Mouse (Mus musculus): ENCODE results near the gene Klhdc2. TPM values are rescaled to one million over a fixed set of nuclear protein-coding genes. Genes with fewer than 3 reads are reported as not detected.

Klhdc2 gene
- polyA plus RNA-seq, 1 experiment from 2014 or later, result 267 TPM

- H3K4me1 ChIP-seq (replicated peaks; ENCODE audit: control insufficient read depth, insufficient read depth, low read length), result no peaks in the 10 kb centered on the region
- DNase-seq (ENCODE audit: low spot score) (no peak), ATAC-seq (ENCODE audit: low FRiP score) (no peak)
- H3K27me3 ChIP-seq (ENCODE audit: control insufficient read depth, insufficient read depth, low read length), result no peaks in the 10 kb centered on the region
- H3K4me3 ChIP-seq (ENCODE audit: low read depth, low read length), result no peak overlapping the region
- H3K4me2 ChIP-seq (replicated peaks; ENCODE audit: low read depth, low read length), result no peak overlapping the region
- 88% methylated on average over 4 of the region's 4 CpGs for WGBS
- no peak overlapping the region for H3K9ac ChIP-seq (ENCODE audit: low read depth, low read length)
- H3K27ac ChIP-seq (ENCODE audit: low read depth, low read length), result no peak overlapping the region
- H3K36me3 ChIP-seq (ENCODE audit: control insufficient read depth, insufficient read depth, low read length), result peaks cover 32% of the 10 kb centered on the region
- H3K9me3 ChIP-seq (ENCODE audit: control insufficient read depth, low read length), result no peaks in the 10 kb centered on the region
Observed at GRCm38 (mm10) chr12:69309659-69310058, 13.2 kb downstream of the Klhdc2 start.

- Histone ChIP-seq H3K27ac (ENCODE audit: low read depth, low read length) (no peak overlapping the region), H3K9me3 (ENCODE audit: control insufficient read depth, low read length) (no peaks in the 10 kb centered on the region), H3K4me2 (replicated peaks; ENCODE audit: low read depth, low read length) (no peak overlapping the region), H3K9ac (ENCODE audit: low read depth, low read length) (no peak overlapping the region), H3K4me3 (ENCODE audit: low read depth, low read length) (no peak overlapping the region), H3K27me3 (ENCODE audit: control insufficient read depth, insufficient read depth, low read length) (no peaks in the 10 kb centered on the region), H3K36me3 (ENCODE audit: control insufficient read depth, insufficient read depth, low read length) (peaks cover 8% of the 10 kb centered on the region; the same call in 1 of the 2 replicates), H3K4me1 (replicated peaks; ENCODE audit: control insufficient read depth, insufficient read depth, low read length) (no peaks in the 10 kb centered on the region)
- ATAC-seq (ENCODE audit: low FRiP score), result no peak
- no peak for DNase-seq (ENCODE audit: low spot score)
Observed at GRCm38 (mm10) chr12:69318431-69318830, 21.9 kb downstream of the Klhdc2 start.

- Histone ChIP-seq H3K27me3 (ENCODE audit: control insufficient read depth, insufficient read depth, low read length) (no peaks in the 10 kb centered on the region), H3K4me1 (replicated peaks; ENCODE audit: control insufficient read depth, insufficient read depth, low read length) (no peaks in the 10 kb centered on the region), H3K9me3 (ENCODE audit: control insufficient read depth, low read length) (no peaks in the 10 kb centered on the region), H3K4me2 (replicated peaks; ENCODE audit: low read depth, low read length) (no peak overlapping the region), H3K36me3 (ENCODE audit: control insufficient read depth, insufficient read depth, low read length) (no peaks in the 10 kb centered on the region), H3K4me3 (ENCODE audit: low read depth, low read length) (no peak overlapping the region), H3K27ac (ENCODE audit: low read depth, low read length) (no peak overlapping the region), H3K9ac (ENCODE audit: low read depth, low read length) (no peak overlapping the region)
- 96% methylated on average over 3 of the region's 3 CpGs for WGBS
- DNase-seq (ENCODE audit: low spot score) (no peak), ATAC-seq (ENCODE audit: low FRiP score) (no peak)
Observed at GRCm38 (mm10) chr12:69331187-69331586, 34.7 kb downstream of the Klhdc2 start.

GRCm38 (mm10) chr12:69332147-69332546 lies 35.7 kb downstream of the Klhdc2 start:
- Histone ChIP-seq H3K4me3 (ENCODE audit: low read depth, low read length) (no peak overlapping the region), H3K4me2 (replicated peaks; ENCODE audit: low read depth, low read length) (no peak overlapping the region), H3K27me3 (ENCODE audit: control insufficient read depth, insufficient read depth, low read length) (no peaks in the 10 kb centered on the region), H3K9ac (ENCODE audit: low read depth, low read length) (no peak overlapping the region), H3K9me3 (ENCODE audit: control insufficient read depth, low read length) (no peaks in the 10 kb centered on the region), H3K27ac (ENCODE audit: low read depth, low read length) (no peak overlapping the region), H3K4me1 (replicated peaks; ENCODE audit: control insufficient read depth, insufficient read depth, low read length) (no peaks in the 10 kb centered on the region), H3K36me3 (ENCODE audit: control insufficient read depth, insufficient read depth, low read length) (0 out of 2 replicates have a peak, but pooled peaks cover 4% of the 10 kb centered on the region)
- ATAC-seq (ENCODE audit: low FRiP score) (no peak), DNase-seq (ENCODE audit: low spot score) (no peak)
- 87% methylated on average over 1 of the region's 1 CpGs for WGBS

DNA sequence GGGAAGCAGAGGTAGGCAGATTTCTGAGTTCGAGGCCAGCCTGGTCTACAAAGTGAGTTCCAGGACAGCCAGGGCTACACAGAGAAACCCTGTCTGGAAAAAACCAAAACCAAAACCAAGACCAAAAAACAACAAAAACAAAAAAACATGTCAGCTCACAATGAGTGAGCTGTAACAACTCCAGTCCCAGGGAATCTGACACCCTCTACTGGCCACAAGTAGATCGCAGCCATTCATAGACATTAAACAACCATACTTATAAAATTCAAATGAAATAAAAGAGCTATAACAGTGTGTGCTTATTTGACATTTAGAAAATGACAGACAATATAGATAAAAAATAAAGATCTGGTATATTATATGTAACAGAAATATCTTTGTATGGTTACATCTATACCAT lies 37.1 kb downstream of the Klhdc2 start:
- 0 out of 2 replicates have a peak, but pooled peaks cover 4% of the 10 kb centered on the region for H3K36me3 ChIP-seq (ENCODE audit: control insufficient read depth, insufficient read depth, low read length)
- no peaks in the 10 kb centered on the region for H3K4me1 ChIP-seq (replicated peaks; ENCODE audit: control insufficient read depth, insufficient read depth, low read length)
- H3K27me3 ChIP-seq (ENCODE audit: control insufficient read depth, insufficient read depth, low read length), result no peaks in the 10 kb centered on the region
- peak; percentile 43 for DNase-seq (ENCODE audit: low spot score)
- H3K27ac ChIP-seq (ENCODE audit: low read depth, low read length), result no peak overlapping the region
- 90% methylated on average over 2 of the region's 2 CpGs for WGBS
- H3K4me3 ChIP-seq (ENCODE audit: low read depth, low read length), result no peak overlapping the region
- H3K4me2 ChIP-seq (replicated peaks; ENCODE audit: low read depth, low read length), result no peak overlapping the region
- no peaks in the 10 kb centered on the region for H3K9me3 ChIP-seq (ENCODE audit: control insufficient read depth, low read length)
- no peak for ATAC-seq (ENCODE audit: low FRiP score)
- H3K9ac ChIP-seq (ENCODE audit: low read depth, low read length), result no peak overlapping the region

DNA sequence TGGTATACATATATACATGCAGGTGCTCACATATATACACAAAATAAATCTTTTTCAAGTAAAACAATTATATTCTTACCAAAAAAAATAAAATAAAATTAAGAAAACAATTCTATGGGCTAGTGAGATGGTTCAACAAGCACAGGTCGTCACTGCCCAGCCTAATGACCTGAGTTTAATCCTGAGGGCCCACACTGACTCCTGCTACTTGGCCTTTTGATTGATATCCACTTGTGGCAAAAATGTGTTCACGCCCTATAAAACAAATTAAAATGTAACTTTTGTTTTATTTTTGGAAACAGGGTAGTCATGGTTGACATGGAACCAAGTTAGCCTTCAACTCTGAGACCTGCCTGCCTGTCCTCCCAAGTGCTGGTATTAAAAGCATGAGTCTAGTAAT lies 53.4 kb downstream of the Klhdc2 start:
- H3K27me3 ChIP-seq (ENCODE audit: control insufficient read depth, insufficient read depth, low read length), result no peaks in the 10 kb centered on the region
- peaks cover 11% of the 10 kb centered on the region for H3K36me3 ChIP-seq (ENCODE audit: control insufficient read depth, insufficient read depth, low read length)
- no peak overlapping the region for H3K9ac ChIP-seq (ENCODE audit: low read depth, low read length)
- H3K9me3 ChIP-seq (ENCODE audit: control insufficient read depth, low read length), result no peaks in the 10 kb centered on the region
- DNase-seq (ENCODE audit: low spot score) (no peak), ATAC-seq (ENCODE audit: low FRiP score) (no peak)
- 91% methylated on average over 2 of the region's 2 CpGs for WGBS
- H3K4me1 ChIP-seq (replicated peaks; ENCODE audit: control insufficient read depth, insufficient read depth, low read length), result no peaks in the 10 kb centered on the region
- H3K4me3 ChIP-seq (ENCODE audit: low read depth, low read length), result no peak overlapping the region
- H3K27ac ChIP-seq (ENCODE audit: low read depth, low read length), result no peak overlapping the region
- H3K4me2 ChIP-seq (replicated peaks; ENCODE audit: low read depth, low read length), result no peak overlapping the region

GRCm38 (mm10) chr12:69351685-69352084 lies 55.2 kb downstream of the Klhdc2 start:
- H3K27me3 ChIP-seq (ENCODE audit: control insufficient read depth, insufficient read depth, low read length), result no peaks in the 10 kb centered on the region
- H3K4me2 ChIP-seq (replicated peaks; ENCODE audit: low read depth, low read length), result no peak overlapping the region
- peaks cover 8% of the 10 kb centered on the region for H3K36me3 ChIP-seq (ENCODE audit: control insufficient read depth, insufficient read depth, low read length)
- no peaks in the 10 kb centered on the region for H3K9me3 ChIP-seq (ENCODE audit: control insufficient read depth, low read length)
- H3K27ac ChIP-seq (ENCODE audit: low read depth, low read length), result no peak overlapping the region
- no peak overlapping the region for H3K4me3 ChIP-seq (ENCODE audit: low read depth, low read length)
- DNase-seq (ENCODE audit: low spot score) (no peak), ATAC-seq (ENCODE audit: low FRiP score) (no peak)
- no peaks in the 10 kb centered on the region for H3K4me1 ChIP-seq (replicated peaks; ENCODE audit: control insufficient read depth, insufficient read depth, low read length)
- H3K9ac ChIP-seq (ENCODE audit: low read depth, low read length), result no peak overlapping the region
- 97% methylated on average over 1 of the region's 1 CpGs for WGBS

DNA sequence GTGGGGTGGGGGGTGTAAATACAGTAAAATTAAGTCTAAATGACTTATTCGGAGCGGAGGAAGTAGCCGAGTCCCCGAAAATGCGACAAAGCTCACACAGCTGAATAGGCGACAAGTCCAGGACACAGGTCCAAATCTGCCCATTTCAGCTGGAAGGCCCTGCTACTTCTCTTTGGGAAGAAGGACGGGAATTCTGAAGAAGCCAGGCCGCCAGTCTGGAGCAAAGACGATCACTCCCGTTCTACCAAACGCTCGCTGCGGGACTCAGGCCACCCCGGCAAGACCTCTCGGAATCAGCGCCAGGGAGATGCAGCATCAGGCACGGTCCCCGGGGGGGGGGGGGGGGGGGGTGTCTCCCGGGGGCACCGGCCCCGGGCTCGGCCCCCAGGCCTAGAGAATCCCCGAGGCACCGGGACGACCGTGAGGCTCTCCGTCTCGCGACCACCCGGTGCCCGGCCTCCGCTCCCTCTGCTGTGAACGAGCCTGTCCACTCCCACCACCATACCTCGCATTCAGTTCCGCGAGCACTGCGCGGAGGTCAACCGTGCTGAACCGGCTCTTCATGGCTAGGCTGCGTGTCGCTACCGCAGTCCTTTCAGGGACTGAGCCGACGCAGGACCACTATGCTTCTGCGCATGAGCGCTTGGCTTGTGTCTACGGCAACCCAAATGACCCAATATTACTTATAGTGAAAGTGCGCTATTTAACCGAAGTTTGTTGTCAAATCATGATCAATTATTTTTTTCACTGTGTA lies 60.2 kb downstream of the Klhdc2 start, which contains the start of gene Nemf:
Nemf (minus strand) TSS at position 620 of the 754 bp plus-strand sequence.
- peak within 1 kb of the TSS; percentile 94 for H3K4me3 ChIP-seq (ENCODE audit: low read depth, low read length)
- no peaks in the 10 kb centered on the region for H3K27me3 ChIP-seq (ENCODE audit: control insufficient read depth, insufficient read depth, low read length)
- peak within 1 kb of the TSS; percentile 81 for H3K9ac ChIP-seq (ENCODE audit: low read depth, low read length)
- H3K9me3 ChIP-seq (ENCODE audit: control insufficient read depth, low read length), result no peaks in the 10 kb centered on the region
- ATAC-seq (ENCODE audit: low FRiP score) (peak; percentile 70), DNase-seq (ENCODE audit: low spot score) (peak; percentile 87)
- 2% methylated on average over 42 of the region's 50 CpGs for WGBS
- H3K4me2 ChIP-seq (replicated peaks; ENCODE audit: low read depth, low read length), result peak within 1 kb of the TSS; percentile 74
- no peaks in the 10 kb centered on the region for H3K36me3 ChIP-seq (ENCODE audit: control insufficient read depth, insufficient read depth, low read length)
- H3K4me1 ChIP-seq (replicated peaks; ENCODE audit: control insufficient read depth, insufficient read depth, low read length), result no peaks in the 10 kb centered on the region
- H3K27ac ChIP-seq (ENCODE audit: low read depth, low read length), result peak within 1 kb of the TSS; percentile 77

DNA sequence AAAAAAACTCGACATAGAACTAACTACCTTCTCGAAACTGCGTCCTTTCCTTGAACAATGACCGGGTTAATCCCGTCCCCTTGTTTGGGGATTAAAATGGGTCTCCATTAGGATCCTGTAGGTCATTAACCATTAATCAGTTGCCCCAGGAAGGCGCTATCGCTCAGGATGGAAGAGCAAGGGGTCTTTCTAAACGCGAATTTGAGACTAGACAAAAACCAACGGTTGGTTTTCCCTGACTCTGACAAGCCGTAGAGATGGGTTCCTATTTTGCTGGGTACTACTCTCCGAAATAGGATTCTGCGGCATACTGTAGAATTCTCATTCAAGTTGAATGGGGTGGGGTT lies 60.8 kb downstream of the Klhdc2 start:
- peak overlapping the region; percentile 81 for H3K9ac ChIP-seq (ENCODE audit: low read depth, low read length)
- H3K9me3 ChIP-seq (ENCODE audit: control insufficient read depth, low read length), result no peaks in the 10 kb centered on the region
- no peaks in the 10 kb centered on the region for H3K36me3 ChIP-seq (ENCODE audit: control insufficient read depth, insufficient read depth, low read length)
- WGBS, result 6% methylated on average over 13 of the region's 13 CpGs
- ATAC-seq (ENCODE audit: low FRiP score) (no peak; the same call in 1 of the 2 replicates), DNase-seq (ENCODE audit: low spot score) (no peak)
- peak overlapping the region; percentile 77; the same call in 1 of the 2 replicates for H3K27ac ChIP-seq (ENCODE audit: low read depth, low read length)
- H3K27me3 ChIP-seq (ENCODE audit: control insufficient read depth, insufficient read depth, low read length), result no peaks in the 10 kb centered on the region
- H3K4me3 ChIP-seq (ENCODE audit: low read depth, low read length), result peak overlapping the region; percentile 94
- no peaks in the 10 kb centered on the region for H3K4me1 ChIP-seq (replicated peaks; ENCODE audit: control insufficient read depth, insufficient read depth, low read length)
- peak overlapping the region; percentile 74 for H3K4me2 ChIP-seq (replicated peaks; ENCODE audit: low read depth, low read length)
